Mouse (Mus musculus) cerebellum, postnatal 10 days (tissue): ENCODE measurements around the gene Adamts16.

Experiments used
- DNase-seq, 2 experiments: peaks; one replicate each; pipeline ENCODE4 v3.0.0; 2021; ENCODE audit warnings: mixed read lengths in 2 of 2

Gene Adamts16

GRCm38 (mm10) chr13:70762586-70762985 is 79.0 kb downstream of the Adamts16 start:
- DNase-seq: no peak

- DNase-seq: no peak
Observed at GRCm38 (mm10) chr13:70761312-70761711, 80.3 kb downstream of the Adamts16 start.

GRCm38 (mm10) chr13:70760186-70760585 is 81.4 kb downstream of the Adamts16 start:
- DNase-seq: no peak

GRCm38 (mm10) chr13:70746294-70747008 is 95.2 kb downstream of the Adamts16 start:
- no peak for DNase-seq

- no peak for DNase-seq
Observed at GRCm38 (mm10) chr13:70744416-70745038, 97.1 kb downstream of the Adamts16 start.

- DNase-seq: peak in 1 of 2 experiments; percentile 37
Observed at GRCm38 (mm10) chr13:70742693-70743092, 98.9 kb downstream of the Adamts16 start.

- no peak for DNase-seq
Observed at GRCm38 (mm10) chr13:70740281-70741240, 101.0 kb downstream of the Adamts16 start.

- peak; percentile 35 to 56 for DNase-seq
Observed at GRCm38 (mm10) chr13:70738781-70739180, 102.8 kb downstream of the Adamts16 start.

GRCm38 (mm10) chr13:70736409-70736808 is 105.2 kb downstream of the Adamts16 start:
- DNase-seq: no peak

GRCm38 (mm10) chr13:70734640-70735039 is 107.0 kb downstream of the Adamts16 start:
- DNase-seq: no peak

GRCm38 (mm10) chr13:70733911-70734310 is 107.7 kb downstream of the Adamts16 start:
- no peak for DNase-seq

- no peak for DNase-seq
Observed at GRCm38 (mm10) chr13:70733206-70733605, 108.4 kb downstream of the Adamts16 start.

GRCm38 (mm10) chr13:70732781-70733180 is 108.8 kb downstream of the Adamts16 start:
- peak in 1 of 2 experiments; percentile 45 for DNase-seq

GRCm38 (mm10) chr13:70731349-70731748 is 110.3 kb downstream of the Adamts16 start:
- no peak for DNase-seq

GRCm38 (mm10) chr13:70729996-70730395 is 111.6 kb downstream of the Adamts16 start:
- DNase-seq: no peak

- DNase-seq: no peak
Observed at GRCm38 (mm10) chr13:70726249-70726648, 115.4 kb downstream of the Adamts16 start.

GRCm38 (mm10) chr13:70724635-70725034 is 117.0 kb downstream of the Adamts16 start:
- no peak for DNase-seq

- DNase-seq: no peak
Observed at GRCm38 (mm10) chr13:70724108-70724622, 117.4 kb downstream of the Adamts16 start.

- no peak for DNase-seq
Observed at GRCm38 (mm10) chr13:70719994-70720393, 121.6 kb downstream of the Adamts16 start.

- DNase-seq: peak; percentile 65 to 70
Observed at GRCm38 (mm10) chr13:70718814-70719213, 122.8 kb downstream of the Adamts16 start.

GRCm38 (mm10) chr13:70716022-70716421 is 125.6 kb downstream of the Adamts16 start:
- DNase-seq: no peak

GRCm38 (mm10) chr13:70714081-70714775 is 127.4 kb downstream of the Adamts16 start:
- no peak for DNase-seq
